Mouse (Mus musculus): ENCODE data around the gene Sh3rf1. TPM values are rescaled to one million over a fixed set of nuclear protein-coding genes. Genes with fewer than 3 reads are reported as not detected.
A peak's percentile ranks its signal among the peaks of the same experiment; 100 is the strongest.

Sh3rf1 gene
- polyA plus RNA-seq, 1 experiment from 2014 or later, result 32.8 TPM

- H3K4me1 ChIP-seq, result peaks cover 52% of the 10 kb centered on the region
- 43% methylated on average over 20 of the region's 20 CpGs for whole genome bisulfite sequencing
Measured at GRCm38 (mm10) chr8:61225581-61226395, 2.1 kb downstream of the Sh3rf1 start.

GRCm38 (mm10) chr8:61226632-61227031 lies 3.0 kb downstream of the Sh3rf1 start:
- peak overlapping the region; percentile 81 for H3K4me3 ChIP-seq
- H3K9me3 ChIP-seq, result no peaks in the 10 kb centered on the region
- no peak for ATAC-seq (replicated peaks)
- peak overlapping the region; percentile 84 for H3K4me2 ChIP-seq (replicated peaks)
- WGBS, result 48% methylated on average over 5 of the region's 5 CpGs
- H3K9ac ChIP-seq (replicated peaks), result peak overlapping the region; percentile 85
- no peak overlapping the region for H3K27ac ChIP-seq (replicated peaks)
- H3K27me3 ChIP-seq, result no peaks in the 10 kb centered on the region
- H3K36me3 ChIP-seq, result no peaks in the 10 kb centered on the region
- H3K4me1 ChIP-seq, result peaks cover 52% of the 10 kb centered on the region

More at GRCm38 (mm10) chr8:61225581-61226395, 2.1 kb downstream of the Sh3rf1 start:
- Histone ChIP-seq H3K4me3 (peak overlapping the region; percentile 81), H3K36me3 (no peaks in the 10 kb centered on the region), H3K27me3 (no peaks in the 10 kb centered on the region), H3K4me2 (replicated peaks) (peak overlapping the region; percentile 84), H3K9ac (replicated peaks) (peak overlapping the region; percentile 85), H3K9me3 (no peaks in the 10 kb centered on the region), H3K27ac (replicated peaks) (0 out of 2 replicates have a peak overlapping the region, but pooled peaks have one; percentile 4)
- no peak for ATAC-seq (replicated peaks)

- Histone ChIP-seq H3K27me3 (no peaks in the 10 kb centered on the region), H3K36me3 (no peaks in the 10 kb centered on the region), H3K4me3 (peak overlapping the region; percentile 28; the same call in 1 of the 2 replicates), H3K27ac (replicated peaks) (no peak overlapping the region), H3K4me1 (peaks cover 58% of the 10 kb centered on the region), H3K9ac (replicated peaks) (no peak overlapping the region), H3K4me2 (replicated peaks) (peak overlapping the region; percentile 84), H3K9me3 (no peaks in the 10 kb centered on the region)
- ATAC-seq (replicated peaks), result no peak
- 66% methylated on average over 8 of the region's 8 CpGs for WGBS
Measured at GRCm38 (mm10) chr8:61228678-61229077, 5.0 kb downstream of the Sh3rf1 start.

GRCm38 (mm10) chr8:61229511-61230195 lies 6.0 kb downstream of the Sh3rf1 start:
- Histone ChIP-seq H3K9me3 (no peaks in the 10 kb centered on the region), H3K36me3 (no peaks in the 10 kb centered on the region), H3K4me3 (no peak overlapping the region), H3K9ac (replicated peaks) (0 out of 2 replicates have a peak overlapping the region, but pooled peaks have one; percentile 2), H3K27ac (replicated peaks) (no peak overlapping the region), H3K4me1 (peaks cover 60% of the 10 kb centered on the region), H3K27me3 (no peaks in the 10 kb centered on the region), H3K4me2 (replicated peaks) (peak overlapping the region; percentile 14)
- no peak for ATAC-seq (replicated peaks)
- WGBS, result 72% methylated on average over 12 of the region's 12 CpGs

GRCm38 (mm10) chr8:61230881-61231755 lies 7.4 kb downstream of the Sh3rf1 start:
- no peak for ATAC-seq (replicated peaks)
- 97% methylated on average over 11 of the region's 11 CpGs for WGBS

GRCm38 (mm10) chr8:61235499-61235898 lies 11.8 kb downstream of the Sh3rf1 start:
- no peak for ATAC-seq (replicated peaks)
- H3K9ac ChIP-seq (replicated peaks), result no peak overlapping the region
- H3K4me2 ChIP-seq (replicated peaks), result no peak overlapping the region
- H3K27ac ChIP-seq (replicated peaks), result no peak overlapping the region
- H3K4me3 ChIP-seq, result no peak overlapping the region
- H3K27me3 ChIP-seq, result no peaks in the 10 kb centered on the region
- H3K4me1 ChIP-seq, result peaks cover 40% of the 10 kb centered on the region
- H3K36me3 ChIP-seq, result no peaks in the 10 kb centered on the region
- 89% methylated on average over 5 of the region's 5 CpGs for WGBS
- no peaks in the 10 kb centered on the region for H3K9me3 ChIP-seq

More at GRCm38 (mm10) chr8:61230881-61231755, 7.4 kb downstream of the Sh3rf1 start:
- no peaks in the 10 kb centered on the region for H3K36me3 ChIP-seq
- no peak overlapping the region for H3K4me3 ChIP-seq
- peaks cover 60% of the 10 kb centered on the region for H3K4me1 ChIP-seq
- no peaks in the 10 kb centered on the region for H3K27me3 ChIP-seq
- no peak overlapping the region for H3K9ac ChIP-seq (replicated peaks)
- no peaks in the 10 kb centered on the region for H3K9me3 ChIP-seq
- no peak overlapping the region for H3K27ac ChIP-seq (replicated peaks)
- no peak overlapping the region for H3K4me2 ChIP-seq (replicated peaks)

- WGBS, result 70% methylated on average over 9 of the region's 9 CpGs
- H3K36me3 ChIP-seq, result no peaks in the 10 kb centered on the region
- H3K4me1 ChIP-seq, result peaks cover 40% of the 10 kb centered on the region
- peak overlapping the region; percentile 20; the same call in 1 of the 2 replicates for H3K27ac ChIP-seq (replicated peaks)
- H3K27me3 ChIP-seq, result no peaks in the 10 kb centered on the region
- no peaks in the 10 kb centered on the region for H3K9me3 ChIP-seq
- H3K9ac ChIP-seq (replicated peaks), result no peak overlapping the region
- ATAC-seq (replicated peaks), result peak; percentile 93
- H3K4me2 ChIP-seq (replicated peaks), result no peak overlapping the region
- no peak overlapping the region for H3K4me3 ChIP-seq
Measured at GRCm38 (mm10) chr8:61236506-61237268, 13.0 kb downstream of the Sh3rf1 start.

GRCm38 (mm10) chr8:61239576-61239975 lies 15.9 kb downstream of the Sh3rf1 start:
- no peak overlapping the region for H3K27ac ChIP-seq (replicated peaks)
- no peak for ATAC-seq (replicated peaks)
- peaks cover 26% of the 10 kb centered on the region for H3K4me1 ChIP-seq
- H3K27me3 ChIP-seq, result no peaks in the 10 kb centered on the region
- no peaks in the 10 kb centered on the region for H3K36me3 ChIP-seq
- no peak overlapping the region for H3K4me3 ChIP-seq
- H3K9ac ChIP-seq (replicated peaks), result no peak overlapping the region
- 57% methylated on average over 3 of the region's 3 CpGs for WGBS
- no peak overlapping the region for H3K4me2 ChIP-seq (replicated peaks)
- H3K9me3 ChIP-seq, result no peaks in the 10 kb centered on the region

- Histone ChIP-seq H3K27ac (replicated peaks) (no peak overlapping the region), H3K36me3 (no peaks in the 10 kb centered on the region), H3K4me1 (peaks cover 14% of the 10 kb centered on the region), H3K27me3 (no peaks in the 10 kb centered on the region), H3K9ac (replicated peaks) (no peak overlapping the region), H3K9me3 (no peaks in the 10 kb centered on the region), H3K4me3 (no peak overlapping the region), H3K4me2 (replicated peaks) (no peak overlapping the region)
- no peak for ATAC-seq (replicated peaks)
- WGBS, result 87% methylated on average over 8 of the region's 8 CpGs
Measured at GRCm38 (mm10) chr8:61241229-61241628, 17.6 kb downstream of the Sh3rf1 start.

GRCm38 (mm10) chr8:61242896-61243295 lies 19.2 kb downstream of the Sh3rf1 start:
- no peak for ATAC-seq (replicated peaks)
- H3K27ac ChIP-seq (replicated peaks), result no peak overlapping the region
- H3K4me3 ChIP-seq, result no peak overlapping the region
- no peak overlapping the region for H3K9ac ChIP-seq (replicated peaks)
- no peak overlapping the region for H3K4me2 ChIP-seq (replicated peaks)
- no peaks in the 10 kb centered on the region for H3K27me3 ChIP-seq
- WGBS, result 95% methylated on average over 19 of the region's 19 CpGs
- peaks cover 9% of the 10 kb centered on the region for H3K4me1 ChIP-seq
- H3K9me3 ChIP-seq, result no peaks in the 10 kb centered on the region
- H3K36me3 ChIP-seq, result no peaks in the 10 kb centered on the region

GRCm38 (mm10) chr8:61243491-61243890 lies 19.8 kb downstream of the Sh3rf1 start:
- no peaks in the 10 kb centered on the region for H3K9me3 ChIP-seq
- H3K4me1 ChIP-seq, result peaks cover 12% of the 10 kb centered on the region
- no peak for ATAC-seq (replicated peaks)
- no peak overlapping the region for H3K4me2 ChIP-seq (replicated peaks)
- 88% methylated on average over 5 of the region's 5 CpGs for WGBS
- H3K36me3 ChIP-seq, result no peaks in the 10 kb centered on the region
- no peak overlapping the region for H3K4me3 ChIP-seq
- no peaks in the 10 kb centered on the region for H3K27me3 ChIP-seq
- H3K27ac ChIP-seq (replicated peaks), result no peak overlapping the region
- H3K9ac ChIP-seq (replicated peaks), result no peak overlapping the region
